Mouse (Mus musculus): ENCODE measurements around the gene Myo1d.

- no peak for TF ChIP-seq POLR2A (IDR thresholded peaks at IDR 0.05; ENCODE audit: control insufficient read depth, extremely low read depth, insufficient read depth, low read length, poor library complexity)
- TF ChIP-seq CTCF (IDR thresholded peaks at IDR 0.05; ENCODE audit: borderline replicate concordance, control insufficient read depth, extremely low read depth, insufficient read depth, low read length, poor library complexity) = no peak
Observed at GRCm38 (mm10) chr11:80791677-80792432, 12.0 kb upstream of the Myo1d start.
